Mouse (Mus musculus) brown adipose tissue, adult 24 weeks (tissue): ENCODE measurements around the gene Mthfd1l. TPM values are rescaled to one million over a fixed set of nuclear protein-coding genes. Genes with fewer than 3 reads are reported as not detected.

Experiments
- H3K27ac ChIP-seq: fragments of 200-500 bp; replicated peaks from 2 replicates; pipeline ENCODE4 v1.5.1; 2012; ENCODE audit warnings: low read depth, mild to moderate bottlenecking, low read length
- H3K4me1 ChIP-seq: fragments of 200-500 bp; 2 replicates; pipeline ENCODE4 v1.6.1; 2012; ENCODE audit warnings: low read length, mixed read lengths; ENCODE audit not compliant: control insufficient read depth, insufficient read depth, insufficient read length
- H3K4me3 ChIP-seq: fragments of 200-500 bp; 2 replicates; pipeline ENCODE4 v1.5.1; 2012; ENCODE audit warnings: low read depth, mild to moderate bottlenecking, low read length, moderate library complexity; ENCODE audit not compliant: insufficient read depth
- polyA plus RNA-seq: library from polyadenylated mRNA; stranded (reverse); fragments of >200 nt; gene quantifications from 2 replicates; pipeline ENCODE4 v1.2.4, GENCODE M21; 2012; ENCODE audit not compliant: missing spikeins, insufficient read depth, insufficient read length

The Mthfd1l gene
- polyA plus RNA-seq, 1 experiment, result not detected

DNA sequence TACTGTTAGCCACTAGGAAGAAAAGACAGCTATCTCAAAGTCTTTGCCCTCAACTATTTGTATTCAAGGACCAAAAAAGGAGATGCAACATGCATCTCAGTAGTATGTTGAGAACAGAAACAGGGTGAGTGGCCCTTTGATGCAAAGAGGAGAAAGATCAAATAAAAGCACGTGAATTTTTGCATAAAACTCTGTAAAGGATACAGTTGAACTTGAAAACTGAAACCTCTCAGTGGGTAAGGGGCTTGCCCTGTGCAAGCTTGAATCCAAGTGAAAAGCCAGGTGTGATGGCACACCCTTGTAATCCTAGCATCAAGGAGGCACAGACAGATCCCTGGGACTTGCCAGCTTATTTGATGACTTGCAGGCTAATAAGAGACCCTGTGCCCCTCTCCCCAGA, 151.2 kb downstream of the Mthfd1l start:
- Histone ChIP-seq H3K4me1 (peaks cover 16% of the 10 kb centered on the region), H3K4me3 (no peak overlapping the region), H3K27ac (no peak overlapping the region)

DNA sequence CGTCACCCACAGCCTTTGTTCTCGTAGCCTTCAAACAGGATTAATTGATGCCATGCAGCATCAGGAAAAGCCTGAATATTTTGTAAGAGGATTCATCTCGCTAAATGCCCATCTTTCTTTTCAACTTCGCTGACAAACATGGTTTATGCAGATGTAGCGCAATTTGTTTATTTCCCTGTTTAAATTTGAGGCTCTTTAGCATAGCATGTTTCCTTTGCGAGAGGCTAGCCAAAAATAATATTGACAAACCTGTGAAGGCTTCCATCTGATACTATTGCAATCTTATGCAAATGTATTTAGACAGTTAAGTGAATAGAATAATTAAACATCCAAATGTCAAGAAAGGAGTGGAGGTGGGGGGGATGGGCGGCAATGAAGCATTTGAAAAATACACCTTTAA, 152.3 kb downstream of the Mthfd1l start:
- no peak overlapping the region for H3K4me3 ChIP-seq
- no peak overlapping the region for H3K27ac ChIP-seq
- H3K4me1 ChIP-seq, result peaks cover 22% of the 10 kb centered on the region

DNA sequence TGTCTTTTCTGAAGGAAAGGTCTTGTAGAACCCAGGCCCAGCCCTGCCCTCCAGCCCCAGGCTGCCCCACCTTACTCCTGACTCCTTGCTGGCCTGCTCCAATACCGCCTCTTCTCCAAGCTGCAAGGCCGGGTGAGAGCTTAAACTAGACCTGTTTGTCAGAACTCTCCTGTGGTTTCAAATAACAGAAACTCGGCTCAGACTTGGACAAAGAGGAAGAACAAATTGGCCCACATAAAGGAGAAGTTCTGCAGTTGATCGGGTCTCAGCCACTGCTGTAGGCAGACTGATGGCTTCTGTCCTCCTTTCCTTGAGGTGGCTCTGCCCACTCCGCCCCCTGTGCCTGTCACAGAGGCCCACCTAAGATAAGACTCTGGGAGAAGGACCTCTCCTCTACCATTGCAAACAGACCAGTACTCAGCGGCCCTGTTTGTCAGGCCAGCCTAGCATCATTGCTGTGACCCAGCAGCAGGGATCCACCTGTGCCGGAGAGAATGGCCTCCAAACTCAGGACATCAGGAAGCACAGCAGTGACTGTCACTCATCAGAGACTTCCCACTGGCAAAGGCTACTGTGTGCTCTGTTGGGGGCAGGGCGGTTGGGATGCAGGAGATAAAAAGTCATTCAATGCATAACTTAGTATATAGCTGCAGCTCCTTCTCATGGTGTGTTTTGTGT, 153.6 kb downstream of the Mthfd1l start:
- no peak overlapping the region for H3K27ac ChIP-seq
- peaks cover 16% of the 10 kb centered on the region for H3K4me1 ChIP-seq
- H3K4me3 ChIP-seq, result no peak overlapping the region

DNA sequence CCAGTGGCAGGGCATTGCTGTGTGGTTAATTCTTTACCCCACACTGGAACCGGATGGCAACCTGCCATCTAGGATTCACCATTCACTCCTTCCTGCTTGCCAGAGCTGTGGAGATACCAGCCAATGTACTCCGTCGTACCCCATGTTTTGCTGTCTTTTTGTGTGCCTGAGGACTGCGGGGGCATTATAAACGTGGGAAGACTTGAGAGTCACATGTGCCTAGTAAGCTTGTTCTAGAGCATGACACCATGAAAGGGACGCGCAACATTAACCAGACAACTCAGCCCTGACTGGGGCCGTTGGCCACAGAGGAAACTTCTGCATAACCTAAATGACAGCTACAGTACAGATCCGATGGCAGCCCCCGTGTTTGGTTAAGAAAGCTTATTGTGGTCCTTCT, 155.5 kb downstream of the Mthfd1l start:
- Histone ChIP-seq H3K27ac (no peak overlapping the region), H3K4me3 (no peak overlapping the region), H3K4me1 (peaks cover 15% of the 10 kb centered on the region)

DNA sequence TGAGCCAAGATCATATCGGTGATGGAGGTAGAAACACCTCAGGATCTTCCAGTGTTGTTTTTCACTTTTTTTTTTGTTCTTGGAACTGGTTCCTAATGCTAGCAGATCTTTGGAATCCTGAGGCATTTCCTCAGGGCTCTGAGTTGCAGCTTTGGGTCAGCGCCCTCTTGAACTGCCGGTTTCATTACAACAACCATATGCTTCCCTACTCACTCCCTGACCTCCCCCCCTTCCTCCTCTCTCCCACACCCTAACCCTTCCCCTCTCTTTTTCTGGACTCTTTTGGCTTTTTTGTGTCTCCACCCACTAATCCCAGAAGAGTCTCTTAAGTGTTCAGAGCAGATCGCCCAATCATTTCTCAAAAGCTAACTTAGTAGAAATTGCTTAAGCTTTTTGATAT, 156.0 kb downstream of the Mthfd1l start:
- Histone ChIP-seq H3K4me1 (peaks cover 12% of the 10 kb centered on the region), H3K4me3 (no peak overlapping the region), H3K27ac (no peak overlapping the region)

DNA sequence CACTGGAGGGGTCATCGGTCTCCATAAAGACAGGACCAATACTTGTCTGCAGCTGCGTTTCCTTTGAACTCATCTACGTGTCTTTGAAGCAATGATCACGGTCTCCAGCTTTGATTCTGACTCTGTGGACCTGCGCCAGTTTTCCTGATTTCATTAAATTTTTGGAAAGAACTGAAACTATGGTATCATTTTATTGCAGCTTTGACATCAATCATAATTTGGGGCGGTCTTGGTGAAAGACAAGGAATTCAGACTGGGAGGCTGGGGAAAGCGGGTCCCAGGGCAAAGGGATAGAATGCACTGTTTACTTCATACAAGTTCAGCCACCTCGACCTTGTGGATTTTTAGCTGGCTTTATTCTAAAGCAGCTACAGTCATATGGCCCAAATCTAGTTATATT, 156.5 kb downstream of the Mthfd1l start:
- no peak overlapping the region for H3K4me3 ChIP-seq
- no peak overlapping the region for H3K27ac ChIP-seq
- peaks cover 12% of the 10 kb centered on the region for H3K4me1 ChIP-seq

DNA sequence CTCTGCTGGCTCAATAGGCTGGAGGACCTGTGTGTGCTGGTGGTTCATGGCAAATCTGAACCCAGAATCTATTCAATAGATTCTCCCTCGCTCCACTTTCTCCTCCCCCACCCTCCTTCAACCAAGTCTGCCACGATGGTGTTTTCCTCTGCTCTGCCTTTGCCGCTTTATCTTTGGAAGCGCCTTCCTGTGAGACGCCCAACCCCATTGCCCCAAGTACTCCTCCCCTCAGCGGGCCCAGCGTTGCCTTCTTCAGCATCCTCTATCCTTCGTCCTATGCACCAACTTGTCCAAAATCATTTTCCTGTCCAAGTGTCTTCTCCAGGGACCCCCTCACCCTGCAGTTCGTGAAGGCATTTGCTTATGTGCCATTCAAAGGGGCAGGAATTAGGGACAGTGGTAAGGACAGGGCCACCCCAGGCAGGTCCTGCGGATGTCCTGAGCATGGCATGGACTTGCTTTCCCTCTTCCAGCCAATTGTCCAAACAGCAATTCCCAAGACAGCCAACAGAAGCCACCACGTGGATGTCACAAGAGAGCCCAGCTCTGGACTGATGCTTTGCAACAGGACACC, 157.2 kb downstream of the Mthfd1l start:
- Histone ChIP-seq H3K4me3 (no peak overlapping the region), H3K4me1 (peaks cover 12% of the 10 kb centered on the region), H3K27ac (no peak overlapping the region)

DNA sequence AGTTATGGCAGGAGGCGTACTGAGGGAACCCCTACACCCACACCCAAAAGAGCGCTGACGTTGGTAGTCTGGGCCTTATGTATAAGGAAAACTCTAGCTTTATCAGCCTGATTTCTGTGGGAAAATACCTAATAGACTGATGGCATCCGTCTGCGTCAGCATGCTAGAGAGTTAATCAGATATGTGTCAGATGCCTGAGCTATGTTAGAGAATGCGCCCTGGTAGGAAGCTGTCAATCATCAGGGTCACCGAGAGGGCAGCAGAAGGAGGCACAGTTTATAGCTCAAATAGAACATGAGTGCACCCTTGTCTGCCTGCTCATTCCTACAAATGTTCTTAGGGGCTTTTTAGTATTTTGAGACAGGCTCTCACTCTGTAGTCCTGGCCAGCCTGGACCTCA, 159.8 kb downstream of the Mthfd1l start:
- Histone ChIP-seq H3K27ac (no peak overlapping the region), H3K4me3 (no peak overlapping the region), H3K4me1 (peaks cover 12% of the 10 kb centered on the region)

DNA sequence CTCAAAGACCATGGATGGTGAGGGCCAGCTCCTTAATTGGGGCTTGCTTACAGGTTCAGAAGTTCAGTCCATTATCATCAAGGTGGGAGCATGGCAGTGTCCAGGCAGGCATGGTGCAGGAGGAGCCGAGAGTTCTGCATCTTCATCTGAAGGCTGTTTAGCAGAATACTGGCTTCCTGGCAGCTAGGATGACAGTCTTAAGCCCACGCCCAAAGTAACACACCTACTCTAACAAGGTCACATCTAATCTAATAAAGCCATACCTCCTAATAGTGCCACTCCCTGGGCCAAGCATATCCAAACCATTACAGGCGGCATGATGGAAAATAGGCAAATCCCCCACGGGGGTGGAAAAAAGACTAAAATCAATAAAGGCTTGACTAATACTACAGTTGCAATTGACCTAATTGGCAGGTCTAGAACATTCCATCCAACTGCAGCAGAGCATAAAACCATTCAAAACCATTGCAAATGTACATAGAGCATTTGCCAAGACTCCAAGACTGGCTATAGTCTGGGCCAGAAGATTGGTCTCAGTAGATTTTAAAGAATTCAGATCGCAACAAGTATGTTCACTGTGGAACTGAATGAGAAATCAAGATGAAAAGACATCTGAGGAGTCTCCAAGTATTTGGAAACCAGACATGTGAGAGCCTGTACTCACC, 162.3 kb downstream of the Mthfd1l start:
- H3K4me1 ChIP-seq, result 0 out of 2 replicates have a peak, but pooled peaks cover under 1% of the 10 kb centered on the region
- H3K27ac ChIP-seq, result no peak overlapping the region
- no peak overlapping the region for H3K4me3 ChIP-seq

DNA sequence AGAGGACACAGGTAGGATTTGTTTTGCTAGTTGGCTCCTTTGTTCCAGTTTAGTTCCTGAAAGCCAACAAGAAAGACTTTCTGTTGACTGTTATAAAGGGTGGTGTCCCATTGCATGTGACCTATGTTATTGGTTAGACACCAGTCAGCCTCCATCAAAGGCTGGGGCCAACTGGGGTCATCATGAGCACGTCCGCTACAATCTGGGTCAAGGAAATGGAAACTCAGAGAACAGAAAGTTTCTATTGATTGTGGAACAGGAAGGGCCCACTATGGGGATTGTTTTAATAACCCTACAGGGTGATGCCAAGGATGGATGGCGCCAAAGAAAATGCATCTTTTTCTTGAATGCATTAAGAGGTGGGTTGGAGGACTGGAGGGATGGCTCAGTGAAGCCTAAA, 166.6 kb downstream of the Mthfd1l start:
- H3K4me1 ChIP-seq, result no peaks in the 10 kb centered on the region
- H3K4me3 ChIP-seq, result no peak overlapping the region
- no peak overlapping the region for H3K27ac ChIP-seq

DNA sequence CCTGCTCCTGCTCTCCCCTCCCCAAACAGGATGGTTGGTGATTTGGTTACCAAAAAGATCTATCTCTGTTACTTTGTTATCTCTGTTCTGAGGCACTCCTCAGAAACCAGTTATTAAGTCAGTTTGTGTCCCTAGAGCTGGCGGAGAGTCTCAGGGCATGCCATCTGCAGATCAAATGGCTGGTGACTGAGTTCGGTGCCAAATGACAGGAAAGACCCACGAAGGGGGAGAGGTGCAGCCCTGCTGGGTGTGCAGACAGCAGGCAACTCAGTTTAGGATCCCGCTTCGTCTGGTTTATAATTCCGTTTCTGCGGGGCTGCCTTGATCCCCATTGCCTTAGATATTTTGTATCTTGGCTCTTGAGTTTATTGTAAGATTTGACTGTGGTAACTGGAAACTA, 168.8 kb downstream of the Mthfd1l start:
- Histone ChIP-seq H3K27ac (no peak overlapping the region), H3K4me3 (no peak overlapping the region), H3K4me1 (0 out of 2 replicates have a peak, but pooled peaks cover 2% of the 10 kb centered on the region)

DNA sequence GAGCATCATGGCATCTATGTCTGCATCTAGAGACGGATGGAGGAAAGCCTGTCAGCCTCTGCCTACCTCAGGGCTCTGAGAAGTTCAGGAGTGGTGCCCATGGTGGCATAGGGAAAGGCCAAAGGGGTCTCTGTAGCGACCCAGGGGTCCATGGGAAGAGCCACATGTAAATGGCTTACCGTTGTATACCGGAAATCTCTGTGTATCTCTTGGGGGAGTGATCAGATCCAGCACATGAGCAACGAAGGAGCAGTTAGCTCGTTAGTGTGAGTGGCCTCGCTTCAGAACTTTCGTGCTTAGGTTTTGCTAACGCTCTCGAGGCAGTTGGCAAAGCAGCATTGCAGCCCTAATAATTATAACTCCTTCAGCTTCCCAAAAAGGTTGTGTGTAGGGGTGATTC, 169.9 kb downstream of the Mthfd1l start:
- H3K4me3 ChIP-seq, result no peak overlapping the region
- 0 out of 2 replicates have a peak, but pooled peaks cover 2% of the 10 kb centered on the region for H3K4me1 ChIP-seq
- no peak overlapping the region for H3K27ac ChIP-seq

DNA sequence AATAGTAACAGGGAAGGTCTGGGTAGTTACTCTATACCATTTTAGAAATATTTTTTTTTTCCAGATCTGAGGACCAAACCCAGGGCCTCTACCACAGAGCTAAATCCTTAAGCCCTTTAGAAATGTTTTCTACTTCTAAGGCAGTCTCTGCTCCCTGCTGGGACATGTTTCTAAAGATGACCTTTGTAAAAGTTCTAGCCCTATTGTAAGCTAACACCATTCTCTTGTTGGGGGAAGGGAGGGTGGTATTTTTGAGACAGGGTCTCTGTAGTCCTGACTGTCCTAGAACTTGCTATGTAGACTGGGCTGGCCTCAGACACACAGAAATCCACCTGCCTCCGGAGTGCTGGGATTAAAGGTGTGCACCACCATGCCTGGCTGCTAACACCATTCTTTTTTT, 170.5 kb downstream of the Mthfd1l start:
- Histone ChIP-seq H3K4me3 (no peak overlapping the region), H3K27ac (no peak overlapping the region), H3K4me1 (0 out of 2 replicates have a peak, but pooled peaks cover 2% of the 10 kb centered on the region)

DNA sequence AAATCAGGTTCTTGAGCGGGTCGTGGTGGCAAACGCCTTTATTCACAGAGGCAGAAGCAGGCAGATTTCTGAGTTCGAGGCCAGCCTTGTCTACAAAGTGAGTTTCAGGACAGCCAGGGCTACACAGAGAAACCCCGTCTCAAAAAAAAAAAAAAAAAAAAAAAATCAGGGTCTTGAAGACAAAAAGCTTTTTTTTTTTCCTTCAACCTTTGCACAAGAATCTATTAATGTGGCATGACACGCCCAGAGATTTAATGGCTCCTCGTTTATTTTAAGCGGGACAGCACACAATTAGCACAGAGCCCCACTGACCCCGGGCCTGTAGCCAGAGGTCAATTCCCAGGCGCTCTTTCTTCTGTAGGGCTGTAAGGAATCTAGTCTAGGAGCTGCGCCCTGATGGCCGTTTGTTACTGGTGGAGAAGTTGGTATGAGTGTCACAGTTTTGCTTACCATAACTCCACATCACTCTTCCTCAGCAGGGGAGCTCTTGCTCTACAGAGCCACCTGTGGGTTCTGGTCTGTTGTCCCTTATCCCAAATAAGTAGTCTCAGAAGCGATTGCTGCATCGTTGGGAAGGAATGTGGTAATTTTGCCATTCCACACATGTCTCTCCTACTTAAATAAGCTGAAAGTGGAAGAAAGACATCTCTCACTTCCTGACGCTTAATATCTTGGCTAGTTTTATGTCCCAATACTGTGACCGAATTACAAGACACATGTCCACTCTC, 172.3 kb downstream of the Mthfd1l start:
- Histone ChIP-seq H3K27ac (no peak overlapping the region), H3K4me1 (0 out of 2 replicates have a peak, but pooled peaks cover 2% of the 10 kb centered on the region), H3K4me3 (no peak overlapping the region)

DNA sequence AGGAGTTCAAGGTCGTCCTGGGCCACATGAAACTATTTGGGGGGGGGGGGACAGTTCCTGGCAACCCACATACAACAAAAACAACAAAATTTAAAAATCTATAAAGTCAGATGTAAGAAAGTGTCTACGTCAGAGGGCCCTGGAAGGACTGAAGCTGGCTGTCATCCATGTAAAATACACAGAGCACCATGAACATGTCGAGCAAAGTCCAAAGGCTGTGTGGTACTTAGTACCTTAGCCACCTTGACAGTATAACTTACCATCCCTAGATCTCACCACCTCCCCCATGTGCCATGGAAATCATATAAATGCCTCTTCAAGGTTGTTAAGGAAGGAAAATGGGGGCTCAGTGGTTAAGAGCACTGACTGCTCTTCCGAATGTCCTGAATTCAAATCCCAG, 174.0 kb downstream of the Mthfd1l start:
- H3K4me1 ChIP-seq, result peaks cover 5% of the 10 kb centered on the region; the same call in 1 of the 2 replicates
- no peak overlapping the region for H3K4me3 ChIP-seq
- H3K27ac ChIP-seq, result no peak overlapping the region
